Mouse (Mus musculus) heart, adult 11 months (tissue): Measurements from ENCODE around the gene Ap5m1.
"Not testable (repeated sequence)": the region's sequence is repeated elsewhere in the genome, so short reads cannot be mapped to it uniquely, and the experiment has no call there.

ENCODE experiments used
- DNase-seq: peaks from one replicate; pipeline ENCODE4 v3.0.0; 2022

Ap5m1 gene

GRCm38 (mm10) chr14:49065529-49066273, at the start of gene Ap5m1:
Gene Ap5m1 (plus strand): TSS chr14:49066097.
- no peak for DNase-seq

GRCm38 (mm10) chr14:49019765-49020164, 46.1 kb upstream of the Ap5m1 start:
- peak; percentile 76 for DNase-seq

GRCm38 (mm10) chr14:49027040-49027778, 38.7 kb upstream of the Ap5m1 start:
- DNase-seq, result no peak

GRCm38 (mm10) chr14:49027779-49028368, 38.0 kb upstream of the Ap5m1 start:
- DNase-seq, result no peak

GRCm38 (mm10) chr14:49028991-49029390, 36.9 kb upstream of the Ap5m1 start:
- DNase-seq, result no peak

- DNase-seq, result no peak
Measured at GRCm38 (mm10) chr14:49045610-49046009, 20.3 kb upstream of the Ap5m1 start.

GRCm38 (mm10) chr14:49049492-49049891, 16.4 kb upstream of the Ap5m1 start:
- DNase-seq, result no peak

- DNase-seq, result no peak
Measured at GRCm38 (mm10) chr14:49063838-49064237, 2.1 kb upstream of the Ap5m1 start.

- DNase-seq, result peak; percentile 99
Measured at GRCm38 (mm10) chr14:49066274-49066823, 452 bp downstream of the Ap5m1 start, which contains the start of gene Exoc5. Gene Exoc5 (minus strand): TSS chr14:49066653.

GRCm38 (mm10) chr14:49072837-49073236, 6.9 kb downstream of the Ap5m1 start:
- DNase-seq, result no peak

GRCm38 (mm10) chr14:49073896-49074295, 8.0 kb downstream of the Ap5m1 start:
- DNase-seq, result peak; percentile 58

- peak; percentile 39 for DNase-seq
Measured at GRCm38 (mm10) chr14:49074361-49074760, 8.5 kb downstream of the Ap5m1 start.

GRCm38 (mm10) chr14:49078820-49079219, 12.9 kb downstream of the Ap5m1 start:
- no peak for DNase-seq

- no peak for DNase-seq
Measured at GRCm38 (mm10) chr14:49086522-49086921, 20.6 kb downstream of the Ap5m1 start.

GRCm38 (mm10) chr14:49088155-49089048, 22.5 kb downstream of the Ap5m1 start:
- DNase-seq, result peak; percentile 66

- no peak for DNase-seq
Measured at GRCm38 (mm10) chr14:49089461-49090058, 23.7 kb downstream of the Ap5m1 start.

GRCm38 (mm10) chr14:49090102-49090501, 24.2 kb downstream of the Ap5m1 start:
- DNase-seq, result no peak

- DNase-seq, result peak; percentile 71
Measured at GRCm38 (mm10) chr14:49091277-49091676, 25.4 kb downstream of the Ap5m1 start.

GRCm38 (mm10) chr14:49091755-49092154, 25.9 kb downstream of the Ap5m1 start:
- not testable (repeated sequence) for DNase-seq

GRCm38 (mm10) chr14:49118381-49118780, 52.5 kb downstream of the Ap5m1 start:
- peak; percentile 55 for DNase-seq

GRCm38 (mm10) chr14:49121723-49122122, 55.8 kb downstream of the Ap5m1 start:
- DNase-seq, result peak; percentile 45
